9 mouse cellular contexts compared by ENCODE assay signal in the genomic region with DNA sequence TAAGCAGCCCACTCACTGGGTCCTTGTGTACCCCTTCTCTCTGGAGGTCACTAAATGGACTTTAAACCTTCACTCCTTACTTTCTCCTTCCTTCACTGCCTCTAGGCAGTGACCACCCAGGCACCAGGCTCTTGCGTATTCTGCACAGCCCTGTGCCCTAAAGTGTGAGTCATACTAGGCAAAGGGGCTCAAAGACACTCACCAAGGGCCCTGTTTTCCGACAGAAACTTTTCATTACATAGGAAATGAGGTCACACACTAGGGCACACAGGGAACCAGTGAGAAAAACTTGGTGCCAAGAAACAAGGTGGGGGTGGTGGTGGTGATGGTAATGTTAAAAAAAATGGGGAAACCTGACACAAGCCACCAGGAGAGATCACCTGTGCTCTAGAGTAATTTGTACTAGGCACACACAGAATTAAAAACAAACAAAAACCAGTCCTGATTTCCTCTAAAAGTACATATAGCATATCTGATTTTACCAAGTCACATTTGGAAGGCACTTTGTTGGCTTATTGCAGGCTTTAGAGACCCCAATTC. TPM values are rescaled to one million over a fixed set of nuclear protein-coding genes. Genes with fewer than 3 reads are reported as not detected.
DNase-seq lines count a peak whose midpoint lies in the region; ATAC-seq and TF ChIP-seq lines count a peak whose summit lies in the region.
"Had no signal": no experiment of that assay in that cellular context is flagged by ENCODE, and none has a peak within 500 bp of the region (broad histone marks: within the 10 kb centered on the region; RNA-seq: fewer than 3 reads in every experiment).

No protein-coding gene starts in this region.

- WGBS in lung, postnatal 0 days: 27% methylated on average over 2 of the region's 2 CpGs
- WGBS in kidney, embryonic 16.5 days: 16% methylated on average over 2 of the region's 2 CpGs
- WGBS in midbrain, embryonic 13.5 days: 76% methylated on average over 2 of the region's 2 CpGs

- peaks cover 7% of the 10 kb centered on the region; the same call in 1 of the 2 replicates for H3K4me1 ChIP-seq in lung, postnatal 0 days (ENCODE audit: insufficient read depth, low read depth, low read length)
- peaks cover 47% of the 10 kb centered on the region for H3K4me1 ChIP-seq in kidney, embryonic 16.5 days (ENCODE audit: insufficient read depth, low read length)
- H3K4me1 ChIP-seq in midbrain, embryonic 13.5 days (replicated peaks): peaks cover 14% of the 10 kb centered on the region

- no peaks in the 10 kb centered on the region for H3K27me3 ChIP-seq in lung, postnatal 0 days (replicated peaks; ENCODE audit: insufficient read depth, low read length)
- no peaks in the 10 kb centered on the region for H3K27me3 ChIP-seq in kidney, embryonic 16.5 days (ENCODE audit: insufficient read depth, low read length)
- H3K27me3 ChIP-seq in midbrain, embryonic 13.5 days: no peaks in the 10 kb centered on the region

- no peak for TF ChIP-seq CTCF in lung, postnatal 0 days (IDR thresholded peaks at IDR 0.05)

- H3K36me3 ChIP-seq in lung, postnatal 0 days (ENCODE audit: insufficient read depth, low read length): no peaks in the 10 kb centered on the region
- no peaks in the 10 kb centered on the region for H3K36me3 ChIP-seq in kidney, embryonic 16.5 days (ENCODE audit: insufficient read depth, low read length)
- H3K36me3 ChIP-seq in midbrain, embryonic 13.5 days: no peaks in the 10 kb centered on the region

- H3K9ac ChIP-seq in lung, postnatal 0 days (replicated peaks; ENCODE audit: low read depth): no peak overlapping the region
- peak overlapping the region; percentile 22; the same call in 1 of the 2 replicates for H3K9ac ChIP-seq in kidney, embryonic 16.5 days (replicated peaks; ENCODE audit: low read length)
- H3K9ac ChIP-seq in midbrain, embryonic 13.5 days (replicated peaks): no peak overlapping the region
- H3K9ac ChIP-seq: liver, embryonic 14.5 days had no signal

- H3K9me3 ChIP-seq in lung, postnatal 0 days (ENCODE audit: low read length): no peaks in the 10 kb centered on the region
- no peaks in the 10 kb centered on the region for H3K9me3 ChIP-seq in kidney, embryonic 16.5 days (ENCODE audit: low read length)
- no peaks in the 10 kb centered on the region for H3K9me3 ChIP-seq in midbrain, embryonic 13.5 days

- 0 out of 2 replicates have a peak, but pooled peaks have one; percentile 18 for TF ChIP-seq EP300 in lung, postnatal 0 days (IDR thresholded peaks at IDR 0.05)

- peak; percentile 26 for DNase-seq in adrenal gland, postnatal 14 days
- DNase-seq in adrenal gland, adult 18-20 months (ENCODE audit: low spot score in 2 of 2): no peak
- DNase-seq in lung, postnatal 0 days (ENCODE audit: low spot score): peak; percentile 55
- DNase-seq in lung, postnatal 10 days: no peak
- DNase-seq in thymus, postnatal 14 days: peak; percentile 38
- no peak for DNase-seq in urinary bladder, postnatal 4 days (ENCODE audit: low spot score in 2 of 2)

- H3K4me3 ChIP-seq in lung, postnatal 0 days (ENCODE audit: low read depth, low read length): no peak overlapping the region
- no peak overlapping the region for H3K4me3 ChIP-seq in kidney, embryonic 16.5 days (ENCODE audit: low read length)
- no peak overlapping the region for H3K4me3 ChIP-seq in midbrain, embryonic 13.5 days (replicated peaks)

- peak overlapping the region; percentile 11 for H3K27ac ChIP-seq in lung, postnatal 0 days (ENCODE audit: low read length)
- peak overlapping the region; percentile 91 for H3K27ac ChIP-seq in kidney, embryonic 16.5 days (ENCODE audit: low read length)
- no peak overlapping the region for H3K27ac ChIP-seq in midbrain, embryonic 13.5 days
- H3K27ac ChIP-seq: liver, embryonic 14.5 days had no signal

- no peak overlapping the region for H3K4me2 ChIP-seq in lung, postnatal 0 days (replicated peaks; ENCODE audit: low read depth, low read length)
- H3K4me2 ChIP-seq in kidney, embryonic 16.5 days (replicated peaks; ENCODE audit: low read depth, low read length): peak overlapping the region; percentile 35
- H3K4me2 ChIP-seq in midbrain, embryonic 13.5 days (replicated peaks): no peak overlapping the region

- peak; percentile 80 for ATAC-seq in lung, postnatal 0 days
- peak; percentile 78 for ATAC-seq in kidney, embryonic 16.5 days (ENCODE audit: low FRiP score, low TSS enrichment)
- no peak for ATAC-seq in midbrain, embryonic 13.5 days

RNA-seq across cellular contexts. Expression of a gene that starts 35.3 kb away (rescaled TPM):
- total RNA-seq in adrenal gland, postnatal 14 days (2021): 17.2 and 19.8 TPM in 2 replicates
- 10 to 100 TPM; 17.2 to 19.1 TPM for total RNA-seq in adrenal gland, adult 18-20 months (2021)
- 13.3 and 14.7 TPM in 2 replicates for polyA plus RNA-seq in lung, postnatal 0 days (2015; fragmentation: Nextera tagmentation; extraction: Ambion mirVana)
- polyA plus RNA-seq in kidney, embryonic 16.5 days (2015; fragmentation: Nextera tagmentation; extraction: Ambion mirVana): 25.9 and 27.5 TPM in 2 replicates
- polyA plus RNA-seq in midbrain, embryonic 13.5 days (2015; fragmentation: Nextera tagmentation; extraction: Ambion mirVana): 5.2 and 7.5 TPM in 2 replicates

Comparison
In these comparisons a context has a peak if more than half of its experiments do, and no peak if none do; other contexts are left out.
1. DNase-seq: peak in adrenal gland, postnatal 14 days (single experiment), lung, postnatal 0 days (single experiment) and thymus, postnatal 14 days (single experiment); none in adrenal gland, adult 18-20 months (0 of 2), lung, postnatal 10 days (single experiment) and urinary bladder, postnatal 4 days (0 of 2).